Mouse (Mus musculus): Measurements from ENCODE around the gene Gm3629. TPM values are rescaled to one million over a fixed set of nuclear protein-coding genes. Genes with fewer than 3 reads are reported as not detected.
"Not testable (repeated sequence)": the region's sequence is repeated elsewhere in the genome, so short reads cannot be mapped to it uniquely, and the experiment has no call there.

Gm3629 gene
- polyA plus RNA-seq (2015; fragmentation: Nextera tagmentation; extraction: Ambion mirVana), result not detected in 2 replicates

GRCm38 (mm10) chr14:6590513-6590912, at the start of gene Gm3629:
Gm3629 (minus strand) TSS chr14:6590613.
- not testable (repeated sequence) for H3K27me3 ChIP-seq; H3K9me3 ChIP-seq (replicated peaks); H3K9ac ChIP-seq; H3K27ac ChIP-seq (replicated peaks); H3K4me1 ChIP-seq (replicated peaks); H3K4me2 ChIP-seq; ATAC-seq (ENCODE audit: insufficient read depth); H3K36me3 ChIP-seq (replicated peaks); H3K4me3 ChIP-seq (replicated peaks)
- WGBS (ENCODE audit: insufficient replicate concordance), result 7% methylated on average over 1 of the region's 2 CpGs

DNA sequence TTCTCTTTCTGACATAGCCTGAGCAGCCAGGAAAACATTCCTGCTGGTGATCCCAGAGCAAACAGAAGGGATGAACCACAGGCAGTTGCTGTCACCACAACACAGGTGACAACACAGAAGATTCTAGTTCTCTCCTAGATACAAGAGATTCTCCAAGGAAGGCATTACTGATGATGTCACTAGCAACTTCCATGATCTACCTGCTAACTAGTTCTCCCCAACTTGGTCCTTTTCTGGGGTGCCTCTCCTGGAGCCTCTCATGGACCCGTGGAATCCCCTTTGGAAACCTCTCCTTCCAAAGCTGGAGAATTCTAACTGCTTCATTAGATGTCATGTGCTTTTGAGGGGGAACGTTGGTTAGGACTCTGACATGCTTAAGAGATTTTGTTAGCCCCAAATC, 31.9 kb upstream of the Gm3629 start, which contains the start of gene Gm3460:
Gm3460 (minus strand) TSS at position 101 of the 400 bp plus-strand sequence.
- not testable (repeated sequence) for ATAC-seq (ENCODE audit: insufficient read depth); H3K4me2 ChIP-seq; H3K27ac ChIP-seq (replicated peaks); H3K27me3 ChIP-seq; H3K9me3 ChIP-seq (replicated peaks); H3K36me3 ChIP-seq (replicated peaks); H3K4me1 ChIP-seq (replicated peaks); H3K9ac ChIP-seq; H3K4me3 ChIP-seq (replicated peaks)
- whole genome bisulfite sequencing (ENCODE audit: insufficient replicate concordance), result 29% methylated on average over 1 of the region's 2 CpGs

DNA sequence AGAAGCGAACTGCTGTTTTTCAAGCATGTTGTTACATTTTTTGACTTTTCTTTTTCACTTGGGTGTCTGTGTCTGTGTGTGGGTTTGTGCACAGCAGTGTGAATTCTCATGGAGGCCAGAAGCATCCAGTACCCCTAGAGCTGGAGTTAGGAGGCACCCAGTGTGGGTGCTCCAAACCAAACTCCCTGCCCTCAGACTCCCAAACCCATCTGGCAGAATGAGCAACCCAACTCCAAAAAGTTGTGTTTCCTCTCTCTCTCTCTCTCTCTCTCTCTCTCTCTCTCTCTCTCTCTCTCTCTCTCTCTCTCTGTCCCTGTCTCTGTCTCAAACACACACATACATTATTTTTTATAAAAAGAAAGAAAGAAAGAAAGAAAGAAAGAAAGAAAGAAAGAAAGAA, 16.0 kb upstream of the Gm3629 start:
- not testable (repeated sequence) for H3K27ac ChIP-seq (replicated peaks); H3K4me3 ChIP-seq (replicated peaks); H3K4me1 ChIP-seq (replicated peaks); H3K9me3 ChIP-seq (replicated peaks); H3K9ac ChIP-seq; H3K36me3 ChIP-seq (replicated peaks); ATAC-seq (ENCODE audit: insufficient read depth); H3K27me3 ChIP-seq; H3K4me2 ChIP-seq
- WGBS (ENCODE audit: insufficient replicate concordance), result no CpG with 5 or more reads among the region's 1 CpGs

DNA sequence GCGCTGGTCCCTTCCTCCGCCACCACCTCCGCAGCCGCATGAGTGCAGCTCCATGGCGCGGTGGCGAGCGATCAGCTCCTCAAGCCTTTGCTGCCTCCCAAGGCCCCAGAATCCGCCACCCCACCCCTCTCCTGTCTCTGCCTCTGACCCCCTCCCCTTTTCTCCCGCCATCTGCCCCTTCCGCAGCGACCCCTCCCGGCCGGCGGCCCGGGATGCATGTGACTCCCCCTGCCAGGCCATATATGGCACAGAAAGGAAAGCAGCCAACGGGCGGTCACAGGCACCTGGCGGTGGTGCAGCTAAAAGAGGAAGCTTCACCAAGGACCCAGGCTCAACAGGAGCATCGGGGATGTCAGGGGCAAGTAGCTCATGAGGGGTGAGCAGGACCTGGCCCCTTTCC, 14.6 kb upstream of the Gm3629 start:
- H3K27ac ChIP-seq (replicated peaks); H3K9me3 ChIP-seq (replicated peaks); H3K27me3 ChIP-seq; H3K9ac ChIP-seq; H3K36me3 ChIP-seq (replicated peaks); H3K4me1 ChIP-seq (replicated peaks); H3K4me3 ChIP-seq (replicated peaks); ATAC-seq (ENCODE audit: insufficient read depth): not testable (repeated sequence)
- 0% methylated on average over 19 of the region's 20 CpGs for WGBS (ENCODE audit: insufficient replicate concordance)
- H3K4me2 ChIP-seq, result peak overlapping the region; percentile 20; the same call in 1 of the 2 replicates

GRCm38 (mm10) chr14:6604551-6604950, 14.1 kb upstream of the Gm3629 start:
- H3K4me2 ChIP-seq, result peak overlapping the region; percentile 20; the same call in 1 of the 2 replicates
- not testable (repeated sequence) for ATAC-seq (ENCODE audit: insufficient read depth); H3K9me3 ChIP-seq (replicated peaks); H3K27me3 ChIP-seq; H3K9ac ChIP-seq; H3K4me1 ChIP-seq (replicated peaks); H3K27ac ChIP-seq (replicated peaks); H3K4me3 ChIP-seq (replicated peaks); H3K36me3 ChIP-seq (replicated peaks)
- WGBS (ENCODE audit: insufficient replicate concordance), result 5% methylated on average over 17 of the region's 20 CpGs

DNA sequence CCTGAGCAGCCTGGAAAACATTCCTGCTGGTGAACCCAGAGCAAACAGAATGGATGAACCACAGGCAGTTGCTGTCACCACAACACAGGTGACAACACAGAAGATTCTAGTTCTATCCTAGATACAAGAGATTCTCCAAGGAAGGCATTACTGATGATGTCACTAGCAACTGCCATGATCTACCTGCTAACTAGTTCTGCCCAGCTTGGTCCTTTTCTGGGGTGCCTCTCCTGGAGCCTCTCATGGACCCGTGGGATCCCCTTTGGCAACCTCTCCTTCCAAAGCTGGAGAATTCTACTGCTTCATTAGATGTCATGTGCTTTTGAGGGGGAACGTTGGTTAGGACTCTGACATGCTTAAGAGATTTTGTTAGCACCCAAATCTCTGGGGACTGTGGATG, 53.2 kb downstream of the Gm3629 start, which contains the start of gene Gm8356:
Gm8356 (minus strand) TSS at position 101 of the 400 bp plus-strand sequence.
- not testable (repeated sequence) for ATAC-seq (ENCODE audit: insufficient read depth); H3K9me3 ChIP-seq (replicated peaks); H3K4me1 ChIP-seq (replicated peaks); H3K36me3 ChIP-seq (replicated peaks); H3K4me3 ChIP-seq (replicated peaks); H3K27me3 ChIP-seq; H3K4me2 ChIP-seq; H3K9ac ChIP-seq; H3K27ac ChIP-seq (replicated peaks)
- WGBS (ENCODE audit: insufficient replicate concordance), result 25% methylated on average over 1 of the region's 2 CpGs

Other genes with a start within 250 kb of the Gm3629 start
- not detected in 2 replicates for gene Gm3618, start 246.9 kb downstream of the Gm3629 start, polyA plus RNA-seq (2015; fragmentation: Nextera tagmentation; extraction: Ambion mirVana)
- gene Gm16440, start 200.3 kb downstream of the Gm3629 start, polyA plus RNA-seq (2015; fragmentation: Nextera tagmentation; extraction: Ambion mirVana), result not detected in 2 replicates
- 0.06 TPM in 1 of 2 replicates, not detected in the other for gene Gm3591, start 178.1 kb downstream of the Gm3629 start, polyA plus RNA-seq (2015; fragmentation: Nextera tagmentation; extraction: Ambion mirVana)
- gene Gm3594, start 146.0 kb downstream of the Gm3629 start, polyA plus RNA-seq (2015; fragmentation: Nextera tagmentation; extraction: Ambion mirVana), result not detected in 2 replicates
- gene Gm8356, start 53.3 kb downstream of the Gm3629 start, polyA plus RNA-seq (2015; fragmentation: Nextera tagmentation; extraction: Ambion mirVana), result not detected in 2 replicates
- gene Gm3460, start 31.8 kb upstream of the Gm3629 start, polyA plus RNA-seq (2015; fragmentation: Nextera tagmentation; extraction: Ambion mirVana), result not detected in 2 replicates
- not detected in 2 replicates for gene Gm10251, start 93.6 kb upstream of the Gm3629 start, polyA plus RNA-seq (2015; fragmentation: Nextera tagmentation; extraction: Ambion mirVana)
- gene Gm8050, start 129.6 kb upstream of the Gm3629 start, polyA plus RNA-seq (2015; fragmentation: Nextera tagmentation; extraction: Ambion mirVana), result not detected in 2 replicates
- 0.05 and 0.18 TPM in 2 replicates for gene Gm3636, start 151.7 kb upstream of the Gm3629 start, polyA plus RNA-seq (2015; fragmentation: Nextera tagmentation; extraction: Ambion mirVana)
- not detected in 2 replicates for gene Gm8362, start 183.8 kb upstream of the Gm3629 start, polyA plus RNA-seq (2015; fragmentation: Nextera tagmentation; extraction: Ambion mirVana)
- not detected in 2 replicates for gene Gm3642, start 249.7 kb upstream of the Gm3629 start, polyA plus RNA-seq (2015; fragmentation: Nextera tagmentation; extraction: Ambion mirVana)

Measured in liver, embryonic 15.5 days (tissue).